Mouse (Mus musculus): ENCODE measurements at regions not wholly inside any gene's neighbourhood (a gene's known extent, or its start where the extent isn't known, plus 50 kb on each side); places are given as distances from the start of the nearest gene placed in this dataset.

- TF ChIP-seq CHD2 (IDR thresholded peaks at IDR 0.05; ENCODE audit: low read length) = no peak
- TF ChIP-seq TAL1 (IDR thresholded peaks at IDR 0.05; ENCODE audit: low read length) = no peak
- TF ChIP-seq POLR2A (IDR thresholded peaks at IDR 0.05; ENCODE audit: control insufficient read depth in 1 of 2, insufficient read depth in 1 of 2, low read depth in 1 of 2, low read length in 2 of 2, poor library complexity in 1 of 2) = no peak
- no peak for TF ChIP-seq EP300 (IDR thresholded peaks at IDR 0.05; ENCODE audit: low read depth in 1 of 2, low read length in 2 of 2)
- TF ChIP-seq E2F4 (IDR thresholded peaks at IDR 0.05; ENCODE audit: borderline replicate concordance, low read depth, low read length) = no peak
- TF ChIP-seq MYB (IDR thresholded peaks at IDR 0.05; ENCODE audit: low read depth, low read length) = no peak
- no peak for TF ChIP-seq MAFK (IDR thresholded peaks at IDR 0.05; ENCODE audit: borderline replicate concordance, low read depth, low read length)
- TF ChIP-seq USF1 (IDR thresholded peaks at IDR 0.05; ENCODE audit: low read depth, low read length) = no peak
- TF ChIP-seq CTCF (IDR thresholded peaks at IDR 0.05 in 2 of 3, conservative IDR thresholded peaks at IDR 0.05 in 1 of 3; ENCODE audit: control insufficient read depth in 1 of 3, insufficient read depth in 1 of 3, low read depth in 2 of 3, low read length in 3 of 3, poor library complexity in 1 of 3, severe bottlenecking in 1 of 3) = no peak
- TF ChIP-seq MAX (IDR thresholded peaks at IDR 0.05; ENCODE audit: low read length) = no peak
- no peak for TF ChIP-seq TCF12 (IDR thresholded peaks at IDR 0.05; ENCODE audit: low read depth, low read length)
- TF ChIP-seq SIN3A (IDR thresholded peaks at IDR 0.05; ENCODE audit: low read length) = no peak
- TF ChIP-seq JUND (IDR thresholded peaks at IDR 0.05; ENCODE audit: low read depth, low read length) = no peak
- no peak for TF ChIP-seq RCOR1 (IDR thresholded peaks at IDR 0.05; ENCODE audit: low read depth, low read length)
Observed at GRCm38 (mm10) chr17:64538520-64538953, 62.0 kb upstream of the Man2a1 start.
